Mouse (Mus musculus) frontal cortex, adult 2 months (tissue): ENCODE measurements at regions not wholly inside any gene's neighbourhood (a gene's known extent, or its start where the extent isn't known, plus 50 kb on each side); places are given as distances from the start of the nearest gene placed in this dataset.

Source experiments
- DNase-seq, 2 experiments: peaks; one replicate each; pipeline ENCODE4 v3.0.0; 2022; ENCODE audit warnings: low spot score in 1 of 2; ENCODE audit errors: extremely low spot score in 1 of 2

DNA sequence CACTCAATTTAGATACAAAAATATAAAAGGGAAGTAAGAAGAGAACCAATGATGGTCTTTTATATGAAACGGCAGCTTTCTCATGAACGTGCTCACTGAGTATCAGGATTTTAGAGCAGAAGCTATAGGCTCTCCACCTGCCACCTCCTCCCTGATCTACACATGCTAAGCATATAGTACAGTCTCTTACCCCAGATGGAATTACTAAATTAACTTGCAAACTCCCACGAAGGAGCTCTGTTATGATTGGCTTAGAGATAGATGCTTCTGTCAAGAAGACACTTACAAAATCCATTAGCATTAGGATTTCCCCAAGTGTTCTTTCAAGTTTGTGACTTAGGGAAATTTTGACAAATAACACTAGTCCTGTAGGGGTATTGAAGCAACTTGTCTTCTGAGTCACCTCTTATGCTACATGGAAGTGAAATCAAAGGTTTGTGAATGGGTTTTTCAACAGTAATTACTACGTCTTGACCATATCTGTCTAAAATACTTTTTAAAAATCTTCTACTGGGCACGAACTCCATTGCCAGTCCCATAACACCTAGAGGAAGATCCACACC, 60.6 kb downstream of the Crygs start:
- DNase-seq, result peak in 1 of 2 experiments; percentile 40

DNA sequence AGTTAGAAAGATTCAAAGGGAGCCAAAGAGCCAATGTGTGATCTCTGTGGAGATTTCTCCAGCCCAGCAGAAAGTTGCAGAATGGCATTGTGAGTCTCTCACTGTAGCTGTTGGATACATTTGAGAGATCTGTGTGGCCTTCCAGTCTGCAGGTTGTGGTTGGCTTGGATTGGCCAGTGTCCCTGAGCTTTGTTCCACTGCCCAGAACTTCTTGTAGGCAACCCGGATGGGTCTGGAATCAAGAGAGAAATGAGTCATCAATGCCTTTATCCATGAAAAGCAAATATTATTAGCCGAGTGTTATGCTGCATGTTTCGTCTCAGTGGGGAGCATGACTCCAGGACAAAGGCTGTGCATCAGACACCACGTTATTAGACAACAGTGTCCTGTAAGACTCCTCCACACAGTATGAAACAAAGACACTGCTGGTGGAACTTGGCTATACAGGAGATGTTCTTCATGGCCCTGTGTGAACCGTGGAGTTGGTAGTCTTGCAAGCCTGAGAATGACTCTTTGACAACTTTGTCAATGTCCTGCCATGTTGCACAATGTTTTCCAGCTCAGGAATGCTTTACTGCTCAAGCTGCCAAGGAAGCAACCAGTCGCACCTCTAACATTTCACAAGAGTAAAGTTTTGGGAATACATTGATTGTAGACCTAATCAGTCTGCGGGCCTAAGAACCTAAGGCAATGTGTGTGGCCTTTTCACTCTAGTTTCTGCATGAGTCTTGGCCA, 67.1 kb downstream of the Crygs start:
- no peak for DNase-seq

DNA sequence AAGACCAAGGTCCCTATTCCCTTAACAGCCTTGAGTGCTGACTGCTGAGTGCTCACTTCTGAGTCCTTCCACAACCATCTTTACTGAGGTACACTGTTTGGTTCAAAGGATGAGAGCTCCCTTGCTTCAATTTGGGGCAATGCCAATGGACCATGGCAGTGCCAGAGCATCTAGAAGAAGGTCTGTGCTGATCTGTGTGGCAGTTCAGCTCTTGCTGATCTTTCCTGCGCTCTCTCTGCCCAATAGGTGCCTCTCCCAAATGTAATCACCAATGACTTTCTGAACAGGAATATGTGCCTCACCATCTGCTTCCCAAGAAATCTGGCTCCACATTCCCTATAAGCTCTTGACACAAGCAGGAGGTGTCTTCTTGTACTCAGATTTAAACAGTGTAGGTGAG, 67.9 kb downstream of the Crygs start:
- peak in 1 of 2 experiments; percentile 7 for DNase-seq

DNA sequence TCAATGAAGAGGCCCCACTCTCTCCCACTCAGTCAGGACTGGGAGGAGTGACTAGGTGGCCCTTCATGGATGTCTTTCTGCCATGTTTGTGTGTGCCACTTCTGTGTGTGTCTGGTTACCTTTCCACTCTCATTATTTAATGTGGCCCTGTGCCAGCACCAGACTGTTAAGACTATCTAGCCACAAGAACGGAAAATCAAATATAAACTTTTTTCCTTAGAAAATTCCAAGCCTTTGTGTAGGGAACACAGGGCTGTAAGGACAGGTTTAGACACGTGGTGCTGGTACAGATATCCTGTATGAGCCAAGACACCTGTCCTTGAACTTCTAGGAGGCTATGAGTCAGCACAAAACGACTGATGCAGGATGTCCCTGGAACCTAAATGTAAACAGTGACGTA, 69.9 kb downstream of the Crygs start:
- DNase-seq, result no peak

DNA sequence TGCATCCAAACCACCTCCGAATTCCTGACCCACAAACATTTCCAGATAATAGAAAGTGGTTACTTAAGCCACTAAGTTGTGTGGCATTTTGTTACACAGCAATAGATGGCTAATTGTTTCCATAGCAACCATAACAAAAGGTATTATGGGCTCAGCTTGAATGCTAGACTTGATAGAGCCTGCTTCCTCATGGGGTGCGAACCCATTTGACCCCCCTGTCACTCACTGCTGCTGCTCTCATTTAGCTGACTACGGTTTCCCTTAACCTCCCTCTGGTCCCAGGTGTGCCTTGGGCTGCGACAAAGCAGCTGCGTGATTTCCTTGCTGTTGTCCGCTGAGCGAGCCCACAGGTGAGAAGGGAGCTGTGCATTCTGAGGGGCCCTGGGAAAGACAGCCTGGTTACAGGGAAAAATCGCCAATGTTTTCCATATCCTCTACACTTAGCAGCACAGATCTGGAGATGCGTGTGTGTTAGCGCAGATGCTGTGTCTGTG, 76.8 kb downstream of the Crygs start:
- no peak for DNase-seq

DNA sequence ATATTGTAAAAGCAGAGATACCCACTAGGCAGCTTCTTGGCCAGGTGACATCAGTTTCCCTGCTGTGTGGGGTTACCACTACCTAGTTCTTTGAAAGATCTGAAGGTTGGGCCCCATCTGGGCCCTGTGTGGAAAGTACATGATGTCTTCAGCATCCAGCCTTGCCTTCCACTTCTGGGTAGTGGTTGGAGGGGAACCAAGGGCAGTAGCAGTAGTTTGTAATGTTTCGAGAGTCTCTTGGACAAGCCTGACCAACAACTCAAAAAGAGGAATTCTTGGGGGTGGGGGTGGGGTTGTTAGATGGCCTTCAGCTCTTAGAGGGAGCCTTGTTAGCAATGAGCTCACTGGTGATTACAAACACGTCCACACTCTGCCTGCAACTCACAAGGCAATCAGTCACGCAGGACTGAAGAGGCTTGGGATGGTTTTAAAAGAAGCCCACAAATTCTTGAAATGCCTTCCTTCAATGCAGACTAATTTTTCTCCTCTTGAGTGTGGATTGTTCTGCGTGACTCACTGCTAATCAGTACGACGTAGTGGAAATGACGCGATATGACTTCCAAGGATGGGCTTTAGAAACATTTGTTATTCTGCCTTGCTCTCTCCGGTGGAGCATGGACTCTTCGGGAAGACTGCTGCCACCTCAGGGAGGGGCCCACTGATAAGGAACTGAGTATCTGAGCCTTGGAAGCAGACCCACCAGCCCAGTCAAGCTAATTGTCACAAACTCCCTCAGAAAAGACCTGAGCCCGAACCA, 76.9 kb upstream of the Dgkg start:
- no peak for DNase-seq

DNA sequence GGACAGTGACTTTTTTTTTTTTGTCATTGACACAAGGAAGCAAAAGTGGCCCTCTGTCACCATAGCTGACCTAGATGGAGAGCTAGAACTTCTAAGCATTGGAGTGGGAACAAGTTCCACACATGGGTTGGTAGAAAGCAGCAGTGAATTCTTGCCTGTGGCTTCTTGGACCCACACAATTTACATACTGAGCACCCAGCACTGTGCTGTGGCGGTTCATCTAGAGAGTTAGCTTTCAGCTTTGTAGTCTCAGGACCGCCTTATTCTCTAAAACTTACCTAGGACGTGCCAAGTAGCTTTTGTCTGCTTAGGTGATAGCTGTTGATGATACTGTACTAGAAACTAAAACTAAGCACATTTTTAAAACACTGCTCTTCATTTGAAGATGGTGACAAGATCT, 72.1 kb upstream of the Dgkg start:
- no peak for DNase-seq

DNA sequence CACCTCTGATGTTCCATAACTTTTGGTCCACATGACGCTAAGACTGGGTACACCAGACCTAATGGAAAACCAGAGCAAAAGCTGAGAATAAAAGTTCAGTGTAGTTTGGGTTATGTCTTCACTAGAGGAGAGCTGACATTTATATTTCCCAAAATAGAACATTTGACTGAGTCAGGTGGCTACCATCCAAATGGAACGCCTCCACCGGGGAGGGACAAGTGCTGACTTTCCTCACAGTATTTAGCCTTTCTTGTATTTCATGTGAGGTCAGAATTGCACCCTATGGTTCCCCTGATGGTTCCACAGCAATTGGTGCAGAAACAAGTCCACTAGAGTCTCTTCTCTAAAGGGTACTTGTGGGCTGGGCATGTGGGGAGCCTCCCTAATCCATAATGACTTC, 68.2 kb upstream of the Dgkg start:
- DNase-seq, result peak in 1 of 2 experiments; percentile 36

DNA sequence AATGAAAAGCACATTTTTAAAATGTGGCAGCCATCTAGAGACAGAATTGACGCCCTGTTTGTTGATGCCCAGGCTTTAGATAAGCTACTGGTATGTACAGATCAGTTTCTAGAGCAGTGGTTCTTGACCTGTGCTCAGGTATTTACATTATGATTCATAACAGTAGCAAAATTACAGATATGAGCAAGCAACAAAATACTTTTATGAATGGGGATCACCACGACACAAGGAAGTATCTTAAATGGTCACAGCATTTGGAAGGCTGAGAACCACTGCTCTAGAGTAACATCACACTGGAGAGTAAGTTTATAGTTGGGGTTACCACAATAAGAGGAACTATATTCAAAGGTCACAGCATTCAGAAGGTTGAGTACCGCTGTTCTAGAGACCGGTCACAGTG, 66.3 kb upstream of the Dgkg start:
- no peak for DNase-seq

DNA sequence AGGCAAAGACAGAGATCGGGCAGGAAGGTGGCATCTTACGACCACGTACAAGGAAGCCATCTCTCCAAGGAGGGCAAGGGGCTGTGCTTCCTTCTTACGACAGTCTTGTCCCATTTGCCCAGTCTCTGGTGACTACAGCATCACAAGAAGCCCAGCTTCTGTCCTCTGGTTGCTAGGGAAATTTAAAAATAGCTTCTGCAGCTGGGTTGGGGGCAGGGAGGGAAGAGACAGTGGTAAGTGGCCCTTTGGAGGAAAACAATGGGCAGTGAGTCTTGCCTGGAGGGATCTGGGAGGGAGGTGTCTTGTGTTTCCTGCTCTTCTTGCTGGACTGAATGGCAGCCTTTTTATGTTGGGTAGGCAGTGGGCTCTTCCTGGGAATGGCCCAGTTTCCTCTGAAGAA, 62.8 kb upstream of the Dgkg start:
- peak in 1 of 2 experiments; percentile 10 for DNase-seq

DNA sequence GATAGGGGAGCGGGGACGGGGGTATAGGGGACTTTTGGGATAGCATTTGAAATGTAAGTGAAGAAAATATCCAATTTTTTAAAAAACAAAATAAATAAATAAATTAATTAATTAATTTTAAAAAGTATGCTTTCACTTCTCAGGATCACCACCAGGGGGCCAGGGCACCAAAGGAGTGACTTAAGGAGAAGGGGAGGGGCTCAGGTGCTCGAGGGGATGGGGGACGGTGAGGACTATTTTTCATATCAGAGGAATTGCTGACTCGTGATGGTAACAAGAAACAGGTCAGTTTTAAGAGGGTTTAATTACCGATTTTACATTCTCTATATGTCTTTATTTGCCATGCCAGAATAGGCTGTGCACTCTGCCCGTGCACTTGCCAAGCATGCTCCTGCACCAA, 62.3 kb upstream of the Dgkg start:
- DNase-seq, result no peak

DNA sequence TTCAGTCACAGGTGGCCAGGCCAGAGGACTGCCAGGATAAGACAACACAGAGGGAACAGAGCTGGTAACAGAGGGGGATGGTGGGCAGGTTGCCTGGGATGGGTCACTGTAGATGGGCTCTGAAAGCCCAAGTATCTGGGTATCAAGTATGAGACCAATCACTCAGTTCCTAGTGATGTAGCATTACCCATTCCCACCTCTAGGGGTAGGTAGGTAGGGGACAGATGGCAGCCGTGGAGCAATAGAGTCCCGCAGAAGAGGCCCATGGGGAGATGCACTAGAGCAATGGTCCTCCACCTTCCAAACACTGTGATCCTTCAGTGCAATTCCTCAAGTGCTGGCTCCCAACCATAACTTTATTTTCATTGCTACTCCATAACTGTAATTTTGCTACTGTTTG, 60.4 kb upstream of the Dgkg start:
- DNase-seq, result no peak

DNA sequence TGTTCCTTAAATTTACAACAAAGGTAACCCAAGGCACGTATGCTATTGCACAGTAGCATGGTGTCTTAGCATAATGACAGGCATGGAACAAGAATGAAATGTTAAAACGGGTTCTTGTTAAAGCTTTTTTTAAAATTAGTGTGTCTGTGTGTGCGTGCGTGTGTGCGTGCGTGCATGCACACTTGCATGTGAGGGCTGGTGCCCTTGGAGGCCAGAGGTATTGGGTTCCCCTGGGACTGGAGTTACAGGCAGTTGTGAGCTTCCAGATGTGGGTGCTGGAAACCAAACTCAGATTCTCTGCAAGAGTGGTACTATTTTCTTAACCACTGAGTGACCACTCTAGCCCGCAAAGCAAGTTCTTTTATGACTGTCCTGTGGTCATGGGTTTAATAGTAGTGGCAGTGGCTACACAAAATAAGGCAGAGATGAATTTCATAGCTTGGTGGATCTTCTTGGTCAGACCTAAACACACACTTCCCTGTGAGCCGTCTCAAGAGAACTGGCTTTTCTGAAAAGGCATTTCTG, 59.3 kb upstream of the Dgkg start:
- no peak for DNase-seq

DNA sequence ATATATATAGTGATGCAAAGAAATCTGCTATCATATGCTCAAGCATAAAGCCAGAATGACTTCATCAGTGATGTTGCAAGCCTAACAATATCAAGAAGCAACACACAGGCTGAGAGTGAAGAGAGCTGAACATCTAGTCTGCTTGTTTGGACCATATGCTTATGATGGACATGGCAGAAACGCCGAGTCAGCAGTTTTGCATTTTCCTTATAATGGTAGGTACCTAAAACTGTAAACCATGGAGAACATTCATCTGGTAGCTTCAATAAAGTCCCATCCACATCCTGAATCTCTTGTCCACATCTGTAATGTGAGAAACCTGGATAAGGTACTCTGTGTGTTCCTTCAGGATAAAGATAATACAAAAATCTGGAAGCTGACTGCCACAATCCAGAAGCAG, 57.3 kb upstream of the Dgkg start:
- DNase-seq, result no peak

DNA sequence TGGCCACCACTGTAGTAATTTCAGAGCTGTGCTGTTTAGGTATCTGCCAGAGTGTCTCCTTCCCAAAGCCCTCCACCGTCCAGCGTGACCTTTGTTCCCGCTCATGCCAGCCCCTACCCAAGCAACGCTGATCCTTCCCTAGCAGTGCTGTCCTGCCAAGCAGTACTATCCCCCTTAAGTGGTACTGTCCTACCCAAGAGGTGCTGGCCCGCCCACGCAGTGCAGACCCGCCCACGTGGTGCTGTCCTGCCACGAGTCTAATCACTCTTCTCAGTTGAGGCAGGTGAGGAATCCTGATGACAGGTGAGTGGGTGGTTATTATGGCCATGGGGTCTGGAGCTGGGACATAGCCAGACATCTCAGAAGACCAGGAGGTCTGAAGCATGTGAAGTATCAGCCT, 51.7 kb upstream of the Dgkg start:
- DNase-seq, result no peak
